Mouse (Mus musculus) layer of hippocampus, postnatal 14 days (tissue): ENCODE measurements at regions not wholly inside any gene's neighbourhood (a gene's known extent, or its start where the extent isn't known, plus 50 kb on each side); places are given as distances from the start of the nearest gene placed in this dataset.

ENCODE experiments used
- DNase-seq, 2 experiments: peaks; one replicate each; pipeline ENCODE4 v3.0.0; 2021 to 2022; ENCODE audit warnings: low spot score in 2 of 2, mixed read lengths in 1 of 2

DNA sequence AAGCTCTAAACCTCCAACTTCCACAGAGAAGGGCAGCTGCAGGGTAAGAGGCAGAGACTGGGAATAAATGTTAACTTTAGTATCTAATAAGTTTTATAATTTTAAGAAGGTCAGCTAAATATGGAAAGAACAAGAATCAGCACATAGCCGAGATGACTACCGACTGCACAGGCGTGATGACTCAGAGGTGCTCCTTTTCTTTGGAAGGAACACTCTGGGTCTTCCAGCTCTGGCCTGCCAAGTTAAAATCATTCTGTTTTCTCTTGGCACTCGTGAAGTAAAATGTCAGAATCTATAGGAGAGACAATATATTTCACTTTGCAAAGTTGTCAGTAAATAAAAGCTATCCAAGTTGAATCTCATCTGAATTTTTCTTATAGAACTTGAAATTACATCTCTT lies 96.2 kb upstream of the Magi2 start:
- no peak for DNase-seq

GRCm38 (mm10) chr5:19154511-19154910 lies 72.3 kb upstream of the Magi2 start:
- no peak for DNase-seq

DNA sequence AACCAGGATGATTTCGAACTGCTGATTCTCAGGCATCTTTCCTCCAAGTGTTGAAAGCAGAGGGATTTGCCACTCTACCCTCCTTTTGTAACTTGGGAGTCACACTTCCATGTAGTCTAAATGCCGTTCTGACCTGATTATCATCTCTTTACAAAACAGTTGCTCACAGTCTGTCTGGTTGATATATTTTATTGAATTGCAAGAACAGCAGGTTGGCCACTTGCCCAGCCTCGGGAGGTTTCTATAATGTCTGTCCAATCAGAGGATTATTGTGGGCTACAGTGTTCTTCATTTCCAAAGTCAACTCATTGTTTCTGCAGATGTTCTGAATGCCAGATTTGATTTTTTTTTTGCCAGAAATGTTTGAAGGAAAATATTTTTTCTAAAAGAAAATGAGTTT lies 68.6 kb upstream of the Magi2 start:
- peak; percentile 8 to 50 for DNase-seq

- no peak for DNase-seq
These were observed 66.6 kb upstream of the Magi2 start for GRCm38 (mm10) chr5:19160256-19160655.
